Mouse (Mus musculus): ENCODE data around the gene Pik3ip1. TPM values are rescaled to one million over a fixed set of nuclear protein-coding genes. Genes with fewer than 3 reads are reported as not detected.

Pik3ip1 gene
- polyA plus RNA-seq, 1 experiment = 151 TPM

DNA sequence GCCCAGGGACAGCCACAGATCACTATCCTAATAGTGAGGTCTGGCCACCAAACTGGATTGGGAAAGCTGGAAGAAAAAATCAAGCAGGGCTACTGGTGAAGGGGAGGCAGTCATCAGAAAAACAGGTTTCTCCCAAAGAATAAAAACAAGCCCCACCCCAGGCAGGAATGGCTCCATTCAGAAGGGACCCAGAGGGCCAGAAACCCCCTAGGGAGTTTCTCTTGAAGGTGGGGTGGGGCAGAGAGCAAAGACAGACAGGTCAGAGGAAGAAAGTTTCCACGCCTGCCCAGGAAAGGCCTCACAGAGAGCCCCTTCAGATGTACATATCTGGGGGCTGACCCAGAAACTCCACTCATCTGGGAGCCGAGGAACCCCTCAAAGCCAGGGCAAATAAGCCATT is 40.0 kb downstream of the Pik3ip1 start:
- DNase-seq = no peak
- no peaks in the 10 kb centered on the region for H3K36me3 ChIP-seq (ENCODE audit: control insufficient read depth, insufficient read depth, low read length)
- no peak for TF ChIP-seq CTCF (IDR thresholded peaks at IDR 0.05; ENCODE audit: borderline replicate concordance, control insufficient read depth, extremely low read depth, insufficient read depth, low read length, poor library complexity)
- no peak for TF ChIP-seq POLR2A (IDR thresholded peaks at IDR 0.05; ENCODE audit: control insufficient read depth, extremely low read depth, insufficient read depth, low read length, poor library complexity)
- WGBS = 92% methylated on average over 2 of the region's 2 CpGs
- no peaks in the 10 kb centered on the region for H3K27me3 ChIP-seq (ENCODE audit: control insufficient read depth, insufficient read depth, low read length)
- peaks cover 17% of the 10 kb centered on the region for H3K4me1 ChIP-seq (replicated peaks; ENCODE audit: control insufficient read depth, insufficient read depth, low read length)
- H3K4me3 ChIP-seq (ENCODE audit: control insufficient read depth, insufficient read depth, low read length) = no peak overlapping the region
- H3K27ac ChIP-seq (ENCODE audit: control insufficient read depth, insufficient read depth, low read length) = no peak overlapping the region

- H3K27ac ChIP-seq (ENCODE audit: control insufficient read depth, insufficient read depth, low read length) = no peak overlapping the region
- DNase-seq = peak; percentile 72
- H3K27me3 ChIP-seq (ENCODE audit: control insufficient read depth, insufficient read depth, low read length) = no peaks in the 10 kb centered on the region
- 16% methylated on average over 27 of the region's 27 CpGs for WGBS
- peak overlapping the region; percentile 62 for H3K4me3 ChIP-seq (ENCODE audit: control insufficient read depth, insufficient read depth, low read length)
- no peaks in the 10 kb centered on the region for H3K36me3 ChIP-seq (ENCODE audit: control insufficient read depth, insufficient read depth, low read length)
- TF ChIP-seq POLR2A (IDR thresholded peaks at IDR 0.05; ENCODE audit: control insufficient read depth, extremely low read depth, insufficient read depth, low read length, poor library complexity) (no peak), CTCF (IDR thresholded peaks at IDR 0.05; ENCODE audit: borderline replicate concordance, control insufficient read depth, extremely low read depth, insufficient read depth, low read length, poor library complexity) (no peak)
- peaks cover 17% of the 10 kb centered on the region for H3K4me1 ChIP-seq (replicated peaks; ENCODE audit: control insufficient read depth, insufficient read depth, low read length)
Observed at GRCm38 (mm10) chr11:3370928-3371598, 40.9 kb downstream of the Pik3ip1 start.

- Histone ChIP-seq H3K36me3 (ENCODE audit: control insufficient read depth, insufficient read depth, low read length) (no peaks in the 10 kb centered on the region), H3K4me3 (ENCODE audit: control insufficient read depth, insufficient read depth, low read length) (peak overlapping the region; percentile 62), H3K27me3 (ENCODE audit: control insufficient read depth, insufficient read depth, low read length) (no peaks in the 10 kb centered on the region), H3K27ac (ENCODE audit: control insufficient read depth, insufficient read depth, low read length) (no peak overlapping the region), H3K4me1 (replicated peaks; ENCODE audit: control insufficient read depth, insufficient read depth, low read length) (peaks cover 13% of the 10 kb centered on the region)
- no peak for TF ChIP-seq CTCF (IDR thresholded peaks at IDR 0.05; ENCODE audit: borderline replicate concordance, control insufficient read depth, extremely low read depth, insufficient read depth, low read length, poor library complexity)
- no peak for TF ChIP-seq POLR2A (IDR thresholded peaks at IDR 0.05; ENCODE audit: control insufficient read depth, extremely low read depth, insufficient read depth, low read length, poor library complexity)
- DNase-seq = no peak
- 36% methylated on average over 7 of the region's 7 CpGs for WGBS
Observed at GRCm38 (mm10) chr11:3371599-3372295, 41.5 kb downstream of the Pik3ip1 start.

GRCm38 (mm10) chr11:3373591-3374292 is 43.5 kb downstream of the Pik3ip1 start:
- Histone ChIP-seq H3K36me3 (ENCODE audit: control insufficient read depth, insufficient read depth, low read length) (no peaks in the 10 kb centered on the region), H3K27ac (ENCODE audit: control insufficient read depth, insufficient read depth, low read length) (no peak overlapping the region), H3K4me3 (ENCODE audit: control insufficient read depth, insufficient read depth, low read length) (no peak overlapping the region), H3K4me1 (replicated peaks; ENCODE audit: control insufficient read depth, insufficient read depth, low read length) (peaks cover 12% of the 10 kb centered on the region), H3K27me3 (ENCODE audit: control insufficient read depth, insufficient read depth, low read length) (no peaks in the 10 kb centered on the region)
- no peak for TF ChIP-seq POLR2A (IDR thresholded peaks at IDR 0.05; ENCODE audit: control insufficient read depth, extremely low read depth, insufficient read depth, low read length, poor library complexity)
- no peak for TF ChIP-seq CTCF (IDR thresholded peaks at IDR 0.05; ENCODE audit: borderline replicate concordance, control insufficient read depth, extremely low read depth, insufficient read depth, low read length, poor library complexity)
- 93% methylated on average over 7 of the region's 7 CpGs for WGBS
- no peak for DNase-seq

GRCm38 (mm10) chr11:3374293-3374645 is 44.1 kb downstream of the Pik3ip1 start:
- no peaks in the 10 kb centered on the region for H3K27me3 ChIP-seq (ENCODE audit: control insufficient read depth, insufficient read depth, low read length)
- H3K36me3 ChIP-seq (ENCODE audit: control insufficient read depth, insufficient read depth, low read length) = no peaks in the 10 kb centered on the region
- peaks cover 12% of the 10 kb centered on the region for H3K4me1 ChIP-seq (replicated peaks; ENCODE audit: control insufficient read depth, insufficient read depth, low read length)
- no peak for DNase-seq
- 96% methylated on average over 7 of the region's 7 CpGs for WGBS
- no peak overlapping the region for H3K27ac ChIP-seq (ENCODE audit: control insufficient read depth, insufficient read depth, low read length)
- no peak for TF ChIP-seq CTCF (IDR thresholded peaks at IDR 0.05; ENCODE audit: borderline replicate concordance, control insufficient read depth, extremely low read depth, insufficient read depth, low read length, poor library complexity)
- TF ChIP-seq POLR2A (IDR thresholded peaks at IDR 0.05; ENCODE audit: control insufficient read depth, extremely low read depth, insufficient read depth, low read length, poor library complexity) = no peak
- H3K4me3 ChIP-seq (ENCODE audit: control insufficient read depth, insufficient read depth, low read length) = no peak overlapping the region

GRCm38 (mm10) chr11:3374741-3375140 is 44.5 kb downstream of the Pik3ip1 start:
- 95% methylated on average over 12 of the region's 12 CpGs for WGBS
- Histone ChIP-seq H3K27me3 (ENCODE audit: control insufficient read depth, insufficient read depth, low read length) (no peaks in the 10 kb centered on the region), H3K27ac (ENCODE audit: control insufficient read depth, insufficient read depth, low read length) (no peak overlapping the region), H3K4me1 (replicated peaks; ENCODE audit: control insufficient read depth, insufficient read depth, low read length) (peaks cover 12% of the 10 kb centered on the region), H3K4me3 (ENCODE audit: control insufficient read depth, insufficient read depth, low read length) (no peak overlapping the region), H3K36me3 (ENCODE audit: control insufficient read depth, insufficient read depth, low read length) (no peaks in the 10 kb centered on the region)
- TF ChIP-seq POLR2A (IDR thresholded peaks at IDR 0.05; ENCODE audit: control insufficient read depth, extremely low read depth, insufficient read depth, low read length, poor library complexity) (no peak), CTCF (IDR thresholded peaks at IDR 0.05; ENCODE audit: borderline replicate concordance, control insufficient read depth, extremely low read depth, insufficient read depth, low read length, poor library complexity) (no peak)
- no peak for DNase-seq

All from thymus, adult 2 months (tissue).